Mouse (Mus musculus) gastrocnemius, postnatal 10 days (tissue): ENCODE data around the gene Spata32. TPM values are rescaled to one million over a fixed set of nuclear protein-coding genes. Genes with fewer than 3 reads are reported as not detected.
"Not testable (repeated sequence)": the region's sequence is repeated elsewhere in the genome, so short reads cannot be mapped to it uniquely, and the experiment has no call there.

Source experiments
- DNase-seq: peaks from one replicate; pipeline ENCODE4 v3.0.0; 2021; ENCODE audit warnings: mixed read lengths
- total RNA-seq, 2 experiments: library from RNA; stranded (reverse); gene quantifications; 2 replicates each; pipeline ENCODE4 v1.2.3; 2021

The Spata32 gene
- total RNA-seq, 2 experiments from 2014 or later, result not detected

DNA sequence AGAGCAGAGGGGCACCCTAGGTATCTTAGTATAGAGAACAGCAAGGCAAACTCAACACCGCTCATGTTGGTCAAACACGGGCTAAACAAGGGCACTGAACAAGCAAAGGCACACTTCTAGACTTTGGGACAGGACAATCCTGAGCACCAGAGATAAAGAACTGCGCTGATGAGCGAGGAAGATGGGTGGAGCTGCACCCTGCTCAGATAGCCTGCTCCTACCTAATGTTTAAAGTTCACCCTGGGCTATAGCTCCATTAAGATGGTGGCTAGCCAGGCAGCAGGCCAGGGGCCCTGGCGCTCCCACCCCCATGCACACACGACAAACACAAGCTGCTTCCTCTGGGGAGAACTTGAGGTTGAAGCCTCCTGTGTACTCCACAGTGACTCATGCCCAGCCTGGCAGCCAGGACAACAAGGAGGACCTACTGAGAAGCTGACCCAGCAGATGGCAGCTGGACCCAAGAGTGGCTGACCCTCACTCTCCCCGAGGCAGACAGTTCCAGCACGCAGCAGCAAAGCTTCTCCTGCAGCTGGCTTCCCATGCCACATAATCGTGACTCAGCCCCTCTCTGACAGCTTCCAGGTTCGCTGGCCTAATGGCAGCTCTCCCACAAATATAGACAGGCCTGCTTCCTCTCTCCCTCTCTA, 28.0 kb upstream of the Spata32 start:
- no peak for DNase-seq

DNA sequence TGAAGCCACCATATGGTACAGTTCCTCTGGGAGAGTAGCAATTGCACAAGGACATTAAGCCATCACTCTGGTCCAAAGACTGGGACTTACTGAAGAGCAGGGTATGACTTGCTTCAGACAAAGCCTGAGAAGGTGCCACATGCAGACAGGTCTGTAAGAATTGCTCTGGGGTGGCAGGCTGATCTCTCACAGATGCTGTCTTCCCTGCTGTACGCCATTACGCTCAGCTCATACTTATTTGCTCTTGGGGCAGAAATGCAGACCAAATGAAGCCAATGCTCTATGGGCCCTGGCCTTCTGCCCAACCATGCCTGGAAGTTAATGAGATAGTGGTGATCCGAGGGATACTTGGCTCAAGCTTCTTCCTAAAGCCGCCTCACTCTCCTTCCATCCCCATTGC, 26.6 kb upstream of the Spata32 start:
- no peak for DNase-seq

- no peak for DNase-seq
These were observed 22.5 kb upstream of the Spata32 start for GRCm38 (mm10) chr11:103240740-103241139.

- no peak for DNase-seq
These were observed 19.5 kb upstream of the Spata32 start for GRCm38 (mm10) chr11:103237757-103238156.

DNA sequence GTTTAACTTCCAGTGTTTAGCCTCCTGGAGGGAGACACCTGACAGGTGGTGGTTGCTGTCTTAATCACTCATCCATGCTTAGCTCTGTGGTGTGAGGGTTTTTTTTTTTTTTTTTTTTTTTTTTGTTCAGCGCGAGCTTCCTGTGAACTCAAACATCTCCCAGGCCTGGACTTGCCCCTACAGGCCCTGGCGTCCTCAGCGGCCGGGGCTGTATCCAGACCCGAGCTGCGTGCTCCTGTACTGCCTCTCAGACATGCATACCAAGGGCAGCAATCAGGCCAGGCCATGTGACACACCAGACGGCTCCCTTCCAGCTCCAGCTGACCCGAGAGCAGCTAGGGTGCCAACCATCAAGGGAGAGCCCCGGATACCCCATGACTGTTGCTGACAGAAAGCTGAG, 18.7 kb upstream of the Spata32 start:
- DNase-seq, result no peak

DNA sequence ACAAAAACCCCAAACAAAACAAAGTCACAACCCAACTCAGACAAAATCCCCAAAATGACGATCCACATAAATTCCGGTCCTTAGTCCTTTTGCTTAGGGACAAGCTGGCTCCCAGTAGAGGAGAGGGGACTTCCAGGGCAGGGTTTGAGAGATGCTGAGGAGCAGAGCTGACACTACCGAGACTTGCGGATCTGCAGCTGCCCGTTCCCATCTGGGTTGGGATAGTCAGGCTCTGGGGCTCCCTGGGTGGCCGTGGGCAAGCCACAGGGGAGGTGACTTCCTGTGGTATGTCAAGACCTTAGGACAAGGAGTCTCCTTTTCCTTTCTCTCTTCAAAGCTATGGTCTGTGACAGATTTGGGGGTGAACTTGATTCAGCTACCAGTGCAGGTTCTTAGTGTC, 18.2 kb upstream of the Spata32 start:
- no peak for DNase-seq

DNA sequence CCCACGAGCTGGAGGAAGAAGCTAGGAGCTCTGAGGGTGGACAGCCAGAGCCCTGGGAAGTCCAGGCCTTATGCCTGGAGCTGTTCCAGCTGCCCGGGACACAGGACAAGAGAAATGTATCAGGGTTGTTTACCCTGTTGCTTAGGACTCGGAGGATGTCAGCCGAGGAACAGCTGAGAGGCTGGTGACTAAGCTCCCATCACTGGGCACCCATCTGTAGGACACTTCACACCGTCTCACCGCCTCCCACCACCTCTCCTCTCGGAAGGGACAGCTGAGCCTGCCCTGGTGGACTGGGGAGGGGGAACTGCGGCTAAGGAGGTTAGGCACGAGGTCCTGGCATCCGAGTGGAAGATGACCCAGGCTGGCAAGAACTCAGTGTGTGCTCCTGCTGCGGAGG, 17.5 kb upstream of the Spata32 start:
- DNase-seq, result peak; percentile 69

GRCm38 (mm10) chr11:103234447-103234846, 16.2 kb upstream of the Spata32 start:
- no peak for DNase-seq

GRCm38 (mm10) chr11:103232966-103233365, 14.7 kb upstream of the Spata32 start:
- peak; percentile 91 for DNase-seq

- DNase-seq, result no peak
These were observed 13.1 kb upstream of the Spata32 start for GRCm38 (mm10) chr11:103231367-103231766.

DNA sequence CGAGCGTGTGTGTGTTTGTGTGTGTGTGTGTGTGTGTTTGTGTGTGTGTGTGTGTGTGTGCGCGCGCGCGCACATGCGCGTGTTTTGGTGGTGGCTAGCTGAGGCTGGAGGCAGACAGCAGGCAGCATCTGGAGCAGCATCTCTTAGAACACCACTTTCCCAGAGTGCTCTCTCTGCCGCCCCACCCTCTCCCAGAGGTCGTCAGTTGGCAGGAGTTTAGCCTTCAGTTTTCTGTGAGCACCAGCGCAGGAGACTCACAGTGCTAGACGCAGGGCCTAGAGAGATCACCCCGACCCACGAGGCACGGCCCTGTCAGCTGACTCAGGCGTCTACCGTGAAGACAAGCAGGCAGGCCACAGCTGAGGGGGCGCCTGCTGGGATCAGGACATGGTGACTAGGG, 12.4 kb upstream of the Spata32 start:
- no peak for DNase-seq

GRCm38 (mm10) chr11:103229608-103230007, 11.4 kb upstream of the Spata32 start:
- no peak for DNase-seq

DNA sequence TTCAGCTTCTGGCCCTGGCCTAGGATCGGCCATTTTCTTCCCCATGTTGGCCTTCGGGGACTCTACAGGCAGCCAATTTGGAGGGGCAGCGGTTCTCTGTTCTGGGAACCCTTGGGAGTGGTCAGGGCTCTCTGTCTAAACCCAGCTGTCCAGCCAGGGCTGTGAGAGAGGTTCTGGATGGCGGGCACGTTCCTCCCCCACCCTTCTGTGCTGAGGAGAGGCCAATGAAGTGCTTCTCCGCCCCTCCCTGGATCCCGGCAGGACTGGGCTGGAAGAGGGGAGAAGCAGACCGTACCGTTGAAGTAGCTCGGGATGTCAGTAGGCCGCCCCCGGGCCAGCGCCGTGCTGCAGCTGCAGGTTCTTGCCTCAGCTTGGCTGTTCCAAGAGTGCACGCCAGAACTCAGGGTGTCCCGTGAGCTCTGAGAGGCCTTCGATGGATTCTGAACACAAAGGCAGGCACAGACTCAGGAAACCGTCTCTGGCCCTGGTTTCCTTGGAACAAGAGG, 5.8 kb upstream of the Spata32 start:
- DNase-seq, result peak; percentile 54

- no peak for DNase-seq
These were observed 5.2 kb upstream of the Spata32 start for GRCm38 (mm10) chr11:103223444-103223843.

GRCm38 (mm10) chr11:103222718-103223117, 4.5 kb upstream of the Spata32 start:
- not testable (repeated sequence) for DNase-seq

GRCm38 (mm10) chr11:103221437-103221836, 3.2 kb upstream of the Spata32 start:
- DNase-seq, result no peak

DNA sequence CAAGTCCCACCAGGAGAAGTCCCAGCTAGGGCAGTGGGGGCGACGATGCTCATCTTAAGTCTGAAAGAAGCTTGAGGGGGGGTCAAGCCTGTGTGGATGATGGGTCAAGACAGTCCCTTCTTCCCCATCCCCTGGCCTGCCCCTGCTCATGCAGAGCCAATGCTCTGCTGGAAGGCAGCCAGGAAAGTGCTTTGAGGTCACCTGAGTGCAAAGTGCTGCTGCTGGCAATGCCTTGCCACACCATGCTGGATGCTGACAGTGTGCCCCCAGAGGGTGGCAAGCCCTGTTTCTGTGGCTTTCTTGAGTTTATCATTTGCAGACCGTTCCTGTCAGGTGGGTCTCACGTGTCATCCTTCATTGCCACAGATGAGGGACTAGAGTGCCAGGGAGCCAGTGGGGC, 1.8 kb upstream of the Spata32 start:
- no peak for DNase-seq

DNA sequence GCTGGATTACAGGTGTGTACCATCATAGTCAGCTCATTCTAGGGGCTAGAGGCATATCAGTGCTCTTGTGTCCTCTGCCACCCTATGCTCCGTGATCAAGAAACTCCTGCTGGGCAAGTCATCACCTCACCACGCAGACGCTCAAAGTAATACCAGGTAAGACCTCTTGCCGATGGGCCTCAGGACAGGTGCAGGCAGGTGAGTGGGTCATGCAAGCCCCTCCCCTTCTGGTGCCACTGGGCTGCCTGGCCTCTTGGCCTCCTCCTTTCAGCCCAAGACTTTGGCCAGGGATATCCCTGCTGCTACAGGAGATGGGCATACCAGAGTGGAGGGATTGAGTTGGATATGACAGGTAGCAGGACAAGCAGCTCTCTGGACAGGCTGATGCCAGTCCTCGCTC, 1.0 kb upstream of the Spata32 start:
- DNase-seq, result no peak

DNA sequence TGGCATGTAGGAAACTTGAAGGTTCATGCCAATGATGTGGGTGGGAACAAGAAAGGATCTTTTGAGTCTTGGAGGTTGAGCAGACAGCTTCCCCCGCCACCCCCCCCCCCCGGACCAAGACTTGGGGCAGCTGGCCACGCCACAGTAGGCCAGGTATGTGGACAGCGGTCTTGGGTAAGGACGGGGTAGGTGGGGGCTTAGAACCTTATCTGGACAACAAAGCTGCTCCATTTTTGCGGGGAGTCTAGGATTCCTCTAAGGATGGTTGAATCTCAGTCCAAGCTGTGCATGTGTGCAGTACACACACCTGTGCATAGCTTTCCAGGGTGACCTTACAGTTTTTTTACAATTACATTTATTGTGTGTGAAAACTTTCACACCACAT, 277 bp upstream of the Spata32 start:
- no peak for DNase-seq

GRCm38 (mm10) chr11:103215355-103215754, 2.9 kb downstream of the Spata32 start:
- DNase-seq, result no peak

- no peak for DNase-seq
These were observed 4.5 kb downstream of the Spata32 start for GRCm38 (mm10) chr11:103213712-103214111.

DNA sequence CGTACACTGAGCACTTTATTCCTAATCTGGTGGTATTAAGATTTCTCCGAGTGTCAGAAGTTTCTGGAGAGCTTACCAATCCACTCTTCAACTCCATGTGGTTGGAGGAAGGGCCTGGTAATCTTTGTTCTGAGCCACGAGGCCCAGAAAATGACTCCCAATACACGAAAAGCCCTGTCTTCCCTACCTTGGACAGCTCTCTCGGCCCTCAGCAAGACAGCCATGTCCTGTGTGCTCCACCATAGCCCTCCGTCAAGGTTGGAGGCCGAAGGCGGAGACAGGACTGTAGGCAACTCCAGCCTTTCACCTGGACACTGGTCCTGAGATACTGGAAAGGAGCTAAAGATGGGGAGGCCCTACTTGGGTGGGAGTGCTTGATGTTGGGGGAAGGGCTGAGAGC, 7.9 kb downstream of the Spata32 start:
- no peak for DNase-seq

DNA sequence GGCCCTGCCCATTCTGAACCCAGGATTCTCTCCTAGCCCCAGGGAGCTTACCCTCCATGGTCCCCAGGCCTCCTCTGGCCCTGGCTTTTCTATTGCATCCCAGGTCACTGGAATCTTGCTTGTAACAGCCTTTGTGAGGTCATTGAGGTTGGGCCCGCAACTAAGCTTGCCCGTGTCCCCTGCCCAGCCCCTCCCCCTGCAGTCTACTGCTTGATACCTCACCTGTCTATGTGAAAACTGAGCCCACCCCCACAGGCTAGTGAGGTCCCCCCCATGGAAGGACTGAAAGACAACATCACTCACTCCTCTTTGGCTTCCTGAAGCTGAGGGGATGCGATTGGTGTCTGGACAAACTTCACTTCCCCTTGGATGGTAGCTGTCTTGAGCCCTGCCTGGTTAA, 9.8 kb downstream of the Spata32 start, which contains the start of gene 1700023F06Rik:
TSS of gene 1700023F06Rik (minus strand) at position 101 of the 400 bp plus-strand sequence.
- DNase-seq, result no peak

GRCm38 (mm10) chr11:103206203-103206602, 12.0 kb downstream of the Spata32 start:
- DNase-seq, result no peak

DNA sequence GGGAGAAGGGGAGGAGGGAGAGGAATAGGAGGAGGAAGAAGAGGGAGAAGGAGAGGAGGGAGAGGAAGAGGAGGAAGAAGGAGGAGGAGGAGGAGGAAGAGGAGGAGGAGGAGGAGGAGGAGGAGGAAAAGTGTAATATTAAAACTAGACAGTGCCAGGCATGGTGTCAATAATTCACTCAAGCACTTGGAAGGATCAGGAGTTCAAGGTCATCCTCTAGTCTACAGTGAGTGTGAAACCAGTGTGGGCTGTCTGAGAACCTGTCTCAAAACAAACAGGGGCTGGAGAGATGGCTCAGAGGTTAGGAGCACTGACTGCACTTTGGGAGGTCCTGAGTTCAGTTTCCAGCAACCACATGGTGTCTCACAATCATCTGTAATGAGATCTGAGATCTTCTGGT, 15.9 kb downstream of the Spata32 start:
- DNase-seq, result no peak
